24 mouse cellular contexts compared by ENCODE assay signal in the genomic region with DNA sequence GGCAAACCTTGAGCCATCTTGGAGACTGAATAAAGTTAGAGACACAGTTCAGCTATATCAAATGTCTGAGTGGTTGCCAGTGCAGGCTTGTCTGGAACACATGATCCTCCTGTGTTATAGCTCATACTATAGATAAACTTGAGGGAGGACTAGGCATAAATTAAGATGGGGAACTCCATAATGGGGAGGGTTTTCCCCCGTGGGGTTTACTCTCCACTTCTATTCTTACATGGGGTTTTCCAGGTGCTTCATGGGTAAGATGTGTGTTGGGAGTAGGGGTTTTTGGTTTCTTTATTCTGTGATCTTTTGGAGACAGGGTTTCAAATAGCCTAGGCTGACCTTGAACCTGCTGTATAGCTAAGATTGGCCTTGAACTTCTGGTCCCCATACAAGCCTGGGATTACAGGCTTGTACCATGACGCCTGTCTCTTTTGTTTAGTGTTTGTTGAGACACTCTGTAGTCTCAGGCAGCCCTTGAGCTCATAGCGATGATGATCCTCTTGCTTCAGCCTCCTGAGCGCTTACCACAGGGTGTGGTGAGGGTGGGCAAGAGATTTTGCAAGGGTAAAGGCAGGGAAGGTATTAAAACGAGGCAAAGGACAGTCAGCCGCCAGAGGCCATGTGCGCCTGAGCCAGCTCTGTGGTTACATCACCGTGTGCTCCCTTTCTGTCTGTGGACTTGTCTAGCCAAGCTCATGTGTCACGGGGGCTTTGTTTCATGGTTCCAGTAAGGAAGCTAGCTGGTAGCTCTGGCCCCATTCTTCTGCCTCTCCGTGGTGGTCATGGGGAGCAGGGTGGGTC. TPM values are rescaled to one million over a fixed set of nuclear protein-coding genes. Genes with fewer than 3 reads are reported as not detected.
DNase-seq lines count a peak whose midpoint lies in the region; ATAC-seq and TF ChIP-seq lines count a peak whose summit lies in the region.
"Had no signal": no experiment of that assay in that cellular context is flagged by ENCODE, and none has a peak within 500 bp of the region (broad histone marks: within the 10 kb centered on the region; RNA-seq: fewer than 3 reads in every experiment).

No protein-coding gene starts in this region.

- H3K9me3 ChIP-seq in liver, embryonic 11.5 days (ENCODE audit: control insufficient read depth, low read length) = no peaks in the 10 kb centered on the region
- H3K9me3 ChIP-seq in midbrain, embryonic 14.5 days (ENCODE audit: control insufficient read depth, low read length) = no peaks in the 10 kb centered on the region
- H3K9me3 ChIP-seq: heart, embryonic 12.5 days; hindbrain, embryonic 13.5 days; intestine, embryonic 15.5 days; kidney, embryonic 15.5 days; limb, embryonic 13.5 days; liver, embryonic 15.5 days; midbrain, embryonic 12.5 days had no signal

- no peak overlapping the region for H3K27ac ChIP-seq in liver, adult 2 months (replicated peaks; ENCODE audit: insufficient read depth, low read depth, low read length)
- H3K27ac ChIP-seq in liver, embryonic 11.5 days (ENCODE audit: low read depth, low read length) = no peak overlapping the region
- no peak overlapping the region for H3K27ac ChIP-seq in midbrain, embryonic 14.5 days (replicated peaks; ENCODE audit: low read depth, low read length)
- H3K27ac ChIP-seq: hindbrain, embryonic 13.5 days; intestine, embryonic 15.5 days; kidney, embryonic 15.5 days; limb, embryonic 13.5 days; liver, embryonic 15.5 days; midbrain, embryonic 12.5 days; stomach, postnatal 0 days had no signal

- H3K27me3 ChIP-seq in liver, adult 2 months (ENCODE audit: control insufficient read depth, insufficient read depth, low read length) = no peaks in the 10 kb centered on the region
- H3K27me3 ChIP-seq in liver, embryonic 11.5 days (replicated peaks; ENCODE audit: control insufficient read depth, insufficient read depth, low read length) = no peaks in the 10 kb centered on the region
- H3K27me3 ChIP-seq in midbrain, embryonic 14.5 days (ENCODE audit: control insufficient read depth, insufficient read depth, low read length) = no peaks in the 10 kb centered on the region
- H3K27me3 ChIP-seq: heart, embryonic 12.5 days; hindbrain, embryonic 13.5 days; intestine, embryonic 15.5 days; kidney, embryonic 15.5 days; limb, embryonic 13.5 days; midbrain, embryonic 12.5 days had no signal

- no peak for TF ChIP-seq CTCF in liver, adult 2 months (IDR thresholded peaks at IDR 0.05; ENCODE audit: low read depth, low read length)

- no peaks in the 10 kb centered on the region for H3K79me2 ChIP-seq in liver, adult 2 months (ENCODE audit: control insufficient read depth, insufficient read depth, low read length)

- peak; percentile 8 for DNase-seq in liver, adult 2 months (ENCODE audit: extremely low read depth, low read depth, low spot score)
- no peak for DNase-seq in liver, embryonic 11.5 days (ENCODE audit: low spot score)
- no peak for DNase-seq in heart, postnatal 4 days
- no peak for DNase-seq in kidney, adult 8-10 months
- DNase-seq in midbrain, embryonic 14.5 days = no peak
- DNase-seq: adrenal gland, postnatal 14 days; cerebellum, adult 18-20 months; cerebellum, postnatal 25 days; heart, adult 11 months; heart, postnatal 14 days; kidney, postnatal 4 days; spleen, adult 18-20 months; thymus, postnatal 14 days had no signal

- ATAC-seq in liver, embryonic 11.5 days (replicated peaks; ENCODE audit: low FRiP score) = no peak
- ATAC-seq in CD4-positive, CD25-positive, alpha-beta regulatory T cell, adult 4 months = peak; percentile 72
- ATAC-seq in granulocyte monocyte progenitor cell, adult 5-6 weeks (replicated peaks; ENCODE audit: poor library complexity, severe bottlenecking) = peak; percentile 40
- no peak for ATAC-seq in midbrain, embryonic 14.5 days (ENCODE audit: low FRiP score, low TSS enrichment)
- ATAC-seq: intestine, embryonic 15.5 days had no signal

- no peaks in the 10 kb centered on the region for H3K36me3 ChIP-seq in liver, adult 2 months (ENCODE audit: control insufficient read depth, insufficient read depth, low read length)
- H3K36me3 ChIP-seq in liver, embryonic 11.5 days (ENCODE audit: control insufficient read depth, insufficient read depth, low read length) = no peaks in the 10 kb centered on the region
- no peaks in the 10 kb centered on the region for H3K36me3 ChIP-seq in midbrain, embryonic 14.5 days (ENCODE audit: control insufficient read depth, insufficient read depth, low read length)
- H3K36me3 ChIP-seq: heart, embryonic 12.5 days; hindbrain, embryonic 13.5 days; intestine, embryonic 15.5 days; kidney, embryonic 15.5 days; limb, embryonic 13.5 days; liver, embryonic 15.5 days; midbrain, embryonic 12.5 days had no signal

- 76% methylated on average over 10 of the region's 10 CpGs for WGBS in liver, adult 2 months
- WGBS in liver, embryonic 11.5 days = 59% methylated on average over 10 of the region's 10 CpGs
- WGBS in midbrain, embryonic 14.5 days = 70% methylated on average over 10 of the region's 10 CpGs

- peaks cover 2% of the 10 kb centered on the region; the same call in 1 of the 2 replicates for H3K4me1 ChIP-seq in liver, adult 2 months (ENCODE audit: control insufficient read depth, insufficient read depth, low read length)
- no peaks in the 10 kb centered on the region for H3K4me1 ChIP-seq in liver, embryonic 11.5 days (replicated peaks; ENCODE audit: control insufficient read depth, insufficient read depth, low read length)
- no peaks in the 10 kb centered on the region for H3K4me1 ChIP-seq in midbrain, embryonic 14.5 days (ENCODE audit: control insufficient read depth, insufficient read depth, low read length)
- H3K4me1 ChIP-seq: hindbrain, embryonic 13.5 days; liver, embryonic 15.5 days; midbrain, embryonic 12.5 days had no signal

- H3K4me3 ChIP-seq in liver, adult 2 months (ENCODE audit: insufficient read depth, low read depth, low read length) = no peak overlapping the region
- no peak overlapping the region for H3K4me3 ChIP-seq in liver, embryonic 11.5 days (ENCODE audit: low read depth, low read length)
- H3K4me3 ChIP-seq in midbrain, embryonic 14.5 days (replicated peaks; ENCODE audit: low read depth, low read length) = no peak overlapping the region
- H3K4me3 ChIP-seq: heart, embryonic 12.5 days; hindbrain, embryonic 13.5 days; intestine, embryonic 15.5 days; kidney, embryonic 15.5 days; limb, embryonic 13.5 days; liver, embryonic 15.5 days; midbrain, embryonic 12.5 days had no signal

- H3K9ac ChIP-seq in liver, adult 2 months (ENCODE audit: low read depth, low read length) = no peak overlapping the region
- H3K9ac ChIP-seq in liver, embryonic 11.5 days (ENCODE audit: low read depth, low read length) = no peak overlapping the region
- H3K9ac ChIP-seq in midbrain, embryonic 14.5 days (replicated peaks; ENCODE audit: low read length) = no peak overlapping the region
- H3K9ac ChIP-seq: heart, embryonic 12.5 days; hindbrain, embryonic 13.5 days; intestine, embryonic 15.5 days; kidney, embryonic 15.5 days; limb, embryonic 13.5 days; liver, embryonic 15.5 days; midbrain, embryonic 12.5 days had no signal

- no peak overlapping the region for H3K4me2 ChIP-seq in liver, embryonic 11.5 days
- H3K4me2 ChIP-seq in midbrain, embryonic 14.5 days (ENCODE audit: low read length) = no peak overlapping the region
- H3K4me2 ChIP-seq: heart, embryonic 12.5 days; hindbrain, embryonic 13.5 days; intestine, embryonic 15.5 days; kidney, embryonic 15.5 days; limb, embryonic 13.5 days; liver, embryonic 15.5 days; midbrain, embryonic 12.5 days had no signal

- no peak for TF ChIP-seq POLR2A in liver, adult 2 months (IDR thresholded peaks at IDR 0.05; ENCODE audit: extremely low read depth, insufficient read depth, low read length)

RNA-seq across cellular contexts. Expression of gene Grap, which starts 5.8 kb away (rescaled TPM):
- total RNA-seq in liver, adult 2 months (2014; rRNA removed) = 3.8 and 5.0 TPM in 2 replicates
- polyA plus RNA-seq in liver, adult 2 months (2012; rRNA removed) = 2.8 and 3.4 TPM in 2 replicates
- polyA plus RNA-seq in liver, embryonic 11.5 days (2014; fragmentation: Nextera tagmentation; extraction: Ambion mirVana) = 9.5 and 9.9 TPM in 2 replicates
- 100 to 1,000 TPM; 220 to 344 TPM for polyA plus RNA-seq in CD4-positive, CD25-positive, alpha-beta regulatory T cell, adult 4 months (2017; shearing (Covaris generic))
- total RNA-seq in granulocyte monocyte progenitor cell, adult 5-6 weeks (2014; fragmentation: Nextera tagmentation) = 2.0 TPM in 1 of 2 replicates, not detected in the other
- 0.30 and 0.31 TPM in 2 replicates for total RNA-seq in granulocyte monocyte progenitor cell, adult 5-6 weeks (2017)
- total RNA-seq in heart, postnatal 4 days (2021) = 10 to 100 TPM in 1 of 2 experiments, 1 to 10 TPM in 1; 8.8 to 10.4 TPM
- polyA plus RNA-seq in midbrain, embryonic 14.5 days (2014; fragmentation: Nextera tagmentation; extraction: Ambion mirVana) = 6.0 and 6.8 TPM in 2 replicates

RNA-seq across cellular contexts. Expression of gene Fam83g, which starts 36.6 kb away (rescaled TPM):
- total RNA-seq in liver, adult 2 months (2014; rRNA removed) = 1.0 and 1.5 TPM in 2 replicates
- 1.4 TPM in 2 replicates for polyA plus RNA-seq in liver, adult 2 months (2012; rRNA removed)
- 5.0 and 5.5 TPM in 2 replicates for polyA plus RNA-seq in liver, embryonic 11.5 days (2014; fragmentation: Nextera tagmentation; extraction: Ambion mirVana)
- under 1 TPM; 0.08 to 0.41 TPM for polyA plus RNA-seq in CD4-positive, CD25-positive, alpha-beta regulatory T cell, adult 4 months (2017; shearing (Covaris generic))
- total RNA-seq in granulocyte monocyte progenitor cell, adult 5-6 weeks (2014; fragmentation: Nextera tagmentation) = not detected in 2 replicates
- not detected in 2 replicates for total RNA-seq in granulocyte monocyte progenitor cell, adult 5-6 weeks (2017)
- total RNA-seq in heart, postnatal 4 days (2021) = under 1 TPM; 0.17 to 0.25 TPM
- 0.11 and 0.16 TPM in 2 replicates for polyA plus RNA-seq in midbrain, embryonic 14.5 days (2014; fragmentation: Nextera tagmentation; extraction: Ambion mirVana)
- total RNA-seq: layer of hippocampus, postnatal 10 days had no signal

Comparison
In these comparisons a context has a peak if more than half of its experiments do, and no peak if none do; other contexts are left out.
1. ATAC-seq: peak in CD4-positive, CD25-positive, alpha-beta regulatory T cell, adult 4 months (single experiment) and granulocyte monocyte progenitor cell, adult 5-6 weeks (single experiment); none in liver, embryonic 11.5 days (single experiment) and midbrain, embryonic 14.5 days (single experiment).
2. RNA of gene Grap, which starts 5.8 kb away (polyA plus RNA-seq): 220 to 344 TPM in CD4-positive, CD25-positive, alpha-beta regulatory T cell, adult 4 months; 9.5 to 9.9 TPM in liver, embryonic 11.5 days, 6.0 to 6.8 TPM in midbrain, embryonic 14.5 days and 2.8 to 3.4 TPM in liver, adult 2 months; every median in the first group is over 10 times any median in the second.